Mouse (Mus musculus): Measurements from ENCODE around the gene Mtr. TPM values are rescaled to one million over a fixed set of nuclear protein-coding genes. Genes with fewer than 3 reads are reported as not detected.
"Not testable (repeated sequence)": the region's sequence is repeated elsewhere in the genome, so short reads cannot be mapped to it uniquely, and the experiment has no call there.

Mtr gene
- polyA plus RNA-seq, 1 experiment from 2014 or later = 17.6 TPM

GRCm38 (mm10) chr13:12162457-12162856 is 95.5 kb downstream of the Mtr start:
- no peak for DNase-seq (ENCODE audit: low spot score)

DNA sequence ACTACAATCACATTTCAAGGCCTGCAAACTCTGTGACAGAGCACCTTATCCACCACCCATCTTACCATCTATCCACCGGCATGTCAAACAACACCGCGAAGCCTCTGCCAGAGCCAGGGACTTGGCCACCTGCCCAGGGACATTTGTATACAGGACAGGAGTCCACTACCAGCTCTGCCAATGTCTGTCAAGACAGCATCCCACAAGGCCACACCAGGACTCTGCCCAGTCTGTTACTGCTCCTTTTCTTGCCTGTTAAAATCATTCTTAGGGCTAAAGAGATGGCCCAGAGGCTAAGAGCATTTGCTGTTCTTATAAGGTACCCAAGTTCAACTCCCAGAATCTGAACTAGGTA is 97.8 kb downstream of the Mtr start:
- no peak for DNase-seq (ENCODE audit: low spot score)

DNA sequence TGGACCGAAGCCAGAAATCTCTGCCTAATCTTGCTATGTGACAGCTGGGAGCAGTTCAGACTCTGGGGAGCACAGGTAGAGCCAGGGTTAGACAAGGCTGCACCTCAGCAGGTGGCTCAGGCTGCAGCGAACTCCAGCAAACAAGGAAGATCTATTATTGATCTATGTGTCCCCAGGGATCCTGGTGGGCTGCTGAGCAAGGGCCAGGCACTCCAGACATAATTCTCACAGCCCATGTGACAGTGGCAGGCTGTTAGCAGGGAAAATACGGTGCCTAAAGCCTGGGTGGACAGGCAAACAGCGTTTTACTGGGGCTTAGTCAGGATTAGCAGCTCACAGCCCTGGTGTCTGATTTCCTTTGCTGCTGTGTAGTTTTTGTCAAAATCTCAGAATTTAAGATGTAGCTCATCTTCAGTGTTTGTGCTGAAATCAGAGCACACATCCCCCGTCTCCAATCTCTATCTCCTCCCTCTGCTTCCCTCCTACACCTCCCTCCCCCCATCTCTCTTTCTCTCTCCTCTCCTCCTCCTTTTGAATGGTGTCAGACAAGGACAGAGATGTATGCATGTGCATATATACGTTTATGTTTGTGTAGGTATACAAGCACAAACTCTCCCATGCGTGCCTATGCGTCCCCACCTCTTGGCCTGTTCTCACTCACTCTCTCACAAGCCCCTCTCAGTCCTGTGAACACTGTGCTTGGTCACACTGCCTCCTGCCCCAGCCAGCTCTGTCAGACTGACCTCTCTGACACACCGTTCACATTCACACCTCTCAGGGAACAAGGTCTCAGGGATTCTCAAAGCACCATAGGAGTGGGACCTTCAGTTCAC is 98.4 kb downstream of the Mtr start:
- no peak for DNase-seq (ENCODE audit: low spot score)

GRCm38 (mm10) chr13:12153922-12154321 is 104.0 kb downstream of the Mtr start:
- no peak for DNase-seq (ENCODE audit: low spot score)

GRCm38 (mm10) chr13:12146918-12147507 is 110.9 kb downstream of the Mtr start:
- no peak for DNase-seq (ENCODE audit: low spot score)

DNA sequence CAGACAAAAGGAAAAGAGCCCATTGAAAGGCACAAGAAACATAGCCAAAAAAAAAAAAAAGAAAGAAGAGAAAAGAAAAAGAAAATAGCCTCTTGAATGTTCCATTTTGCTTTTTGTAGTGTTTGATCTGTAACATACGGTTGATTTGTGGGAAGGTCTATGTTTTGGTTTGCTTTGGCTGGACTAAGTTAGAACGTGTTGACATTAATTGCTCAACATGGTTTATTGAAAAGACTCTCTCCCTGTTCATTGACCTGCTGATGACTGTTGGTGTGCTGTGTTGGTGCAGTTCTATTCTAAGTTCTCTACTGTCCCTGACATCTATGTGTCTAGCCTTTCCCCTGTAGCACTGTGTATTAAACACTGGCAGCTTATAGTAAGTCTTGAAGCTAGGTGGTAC is 111.5 kb downstream of the Mtr start:
- DNase-seq (ENCODE audit: low spot score) = no peak

DNA sequence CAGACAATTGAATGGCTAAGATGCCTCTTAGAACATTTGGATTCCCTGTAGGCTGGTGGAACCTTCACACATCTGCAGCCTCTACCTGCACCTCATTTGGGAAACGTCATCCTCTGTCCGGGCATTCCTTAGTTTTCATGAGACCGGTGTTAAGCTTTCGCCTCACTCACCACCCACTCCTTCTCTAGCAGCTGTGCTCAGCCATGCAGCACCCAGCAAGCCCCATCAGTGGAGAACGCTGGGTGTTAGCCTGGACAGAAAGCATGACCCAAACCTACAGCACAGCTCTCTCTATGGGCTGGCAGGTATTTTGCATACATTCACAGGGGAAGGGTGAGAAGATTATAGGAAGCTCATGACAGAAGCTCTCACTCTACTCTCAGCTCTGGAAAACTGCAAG is 114.6 kb downstream of the Mtr start:
- DNase-seq (ENCODE audit: low spot score) = no peak

DNA sequence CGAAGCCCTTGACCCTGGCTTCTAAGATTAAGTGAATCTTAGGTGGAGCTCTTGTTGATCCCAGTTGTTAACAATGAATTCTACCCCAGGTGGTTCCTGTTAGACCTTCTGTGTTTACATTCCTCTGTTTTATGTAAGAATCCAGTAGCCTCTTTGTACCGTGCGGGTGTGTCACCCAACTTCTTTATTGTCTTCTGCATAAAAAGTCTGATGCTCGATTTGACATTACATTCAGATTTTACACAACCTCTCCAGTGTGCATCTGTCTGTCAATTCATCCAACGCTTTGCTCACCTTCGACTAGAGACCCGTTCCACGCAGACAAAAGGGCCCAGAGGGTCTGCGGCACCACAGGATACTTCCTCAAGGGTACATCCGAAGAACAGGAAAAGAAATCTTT is 121.5 kb downstream of the Mtr start:
- not testable (repeated sequence) for DNase-seq (ENCODE audit: low spot score)

GRCm38 (mm10) chr13:12133549-12133948 is 124.4 kb downstream of the Mtr start:
- DNase-seq (ENCODE audit: low spot score) = no peak

Other genes starting within 250 kb of the Mtr start
- 0.21 and 0.68 TPM in 2 replicates for gene Ryr2, start 151.2 kb downstream of the Mtr start, polyA plus RNA-seq (2015; fragmentation: Nextera tagmentation; extraction: Ambion mirVana)
- gene Actn2, start 82.6 kb upstream of the Mtr start, polyA plus RNA-seq (2015; fragmentation: Nextera tagmentation; extraction: Ambion mirVana) = 7.7 and 9.5 TPM in 2 replicates
- gene Heatr1, start 136.9 kb upstream of the Mtr start, polyA plus RNA-seq (2015; fragmentation: Nextera tagmentation; extraction: Ambion mirVana) = 18.5 and 19.1 TPM in 2 replicates
- gene Lgals8, start 206.8 kb upstream of the Mtr start, polyA plus RNA-seq (2015; fragmentation: Nextera tagmentation; extraction: Ambion mirVana) = 41.9 and 43.1 TPM in 2 replicates

All from thymus, postnatal 0 days (tissue).